Mouse (Mus musculus) retina, postnatal 1 day (tissue): ENCODE measurements around the gene Srrm3.

Source experiments
- DNase-seq: peaks from one replicate; pipeline ENCODE4 v3.0.0-alpha.2; 2012

The Srrm3 gene

DNA sequence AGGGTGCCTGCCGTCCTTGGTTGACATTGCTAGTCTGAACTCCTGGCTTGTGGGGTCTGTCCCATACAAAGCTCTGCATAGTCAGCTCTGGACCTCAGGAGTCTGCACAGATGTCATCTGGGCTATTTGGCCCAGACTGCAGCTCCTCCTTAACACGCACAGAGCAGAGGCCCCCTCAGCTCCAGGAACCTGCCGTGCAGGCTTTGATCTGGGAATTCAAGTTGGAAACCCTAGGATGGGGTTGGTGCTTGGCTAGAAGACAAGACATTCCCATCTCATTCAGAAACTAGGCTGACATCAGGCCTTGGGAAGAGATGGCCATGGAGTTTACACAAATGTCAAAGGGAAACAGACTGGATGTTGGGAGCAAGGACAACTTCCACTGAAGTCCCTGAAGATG, 17.8 kb downstream of the Srrm3 start:
- no peak for DNase-seq

DNA sequence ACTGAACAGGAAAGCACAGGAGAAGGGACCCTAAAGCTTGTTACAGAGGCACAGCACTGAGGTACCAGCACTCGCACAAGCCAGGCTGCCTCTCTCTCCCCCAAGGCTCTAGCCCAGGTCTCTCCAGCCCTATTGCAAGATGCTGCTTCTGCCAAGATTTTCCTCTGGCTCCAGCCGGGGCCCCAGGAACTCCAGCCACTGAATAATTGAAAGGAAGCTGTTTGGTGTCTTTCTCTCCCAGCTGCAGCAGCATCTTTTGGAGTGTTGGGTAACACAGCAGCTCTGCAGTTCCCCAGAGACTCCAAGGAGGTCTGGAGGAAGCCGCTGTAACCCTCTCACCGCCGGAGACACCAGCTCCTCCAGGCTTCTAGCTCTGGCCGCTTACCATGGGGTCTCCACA, 19.5 kb downstream of the Srrm3 start:
- DNase-seq: peak; percentile 36

DNA sequence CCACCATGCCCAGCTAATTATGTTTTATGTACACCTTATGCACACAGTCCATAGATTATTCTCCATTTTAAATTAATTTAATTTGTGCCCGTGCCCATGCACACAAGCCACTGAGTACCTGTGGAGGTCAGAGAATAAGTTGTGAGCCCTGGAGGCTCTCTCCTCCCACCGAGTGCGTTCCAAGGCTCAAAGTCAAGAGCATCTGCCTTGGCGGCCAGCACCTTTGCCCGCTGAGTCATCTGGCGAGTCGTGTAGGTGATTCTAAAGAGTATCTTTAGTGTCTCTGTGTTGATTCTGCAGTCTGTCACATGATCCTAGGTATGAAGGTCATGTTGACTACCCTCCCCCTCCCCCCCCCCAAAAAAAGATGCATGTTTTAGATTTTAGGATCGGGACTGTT, 22.7 kb downstream of the Srrm3 start:
- DNase-seq: no peak

DNA sequence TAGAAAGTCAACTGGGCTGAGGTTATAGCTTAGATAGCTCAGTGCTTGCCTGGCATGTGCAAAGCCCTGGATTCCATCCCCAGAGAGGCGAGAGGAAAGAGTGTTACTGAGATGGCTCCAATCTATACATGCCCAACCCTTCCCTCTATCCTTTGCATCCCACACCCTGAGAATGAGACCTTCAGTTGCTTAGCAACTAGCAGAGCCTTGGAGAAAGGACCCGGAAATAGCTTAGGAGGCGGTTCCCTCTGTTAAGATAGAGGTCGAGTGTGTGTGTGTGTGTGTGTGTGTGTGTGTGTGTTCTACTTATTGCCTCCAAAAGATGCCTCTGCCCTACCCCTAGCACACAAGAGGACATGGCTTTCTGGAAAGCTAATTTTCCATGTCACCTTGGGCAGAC, 26.0 kb downstream of the Srrm3 start:
- no peak for DNase-seq

DNA sequence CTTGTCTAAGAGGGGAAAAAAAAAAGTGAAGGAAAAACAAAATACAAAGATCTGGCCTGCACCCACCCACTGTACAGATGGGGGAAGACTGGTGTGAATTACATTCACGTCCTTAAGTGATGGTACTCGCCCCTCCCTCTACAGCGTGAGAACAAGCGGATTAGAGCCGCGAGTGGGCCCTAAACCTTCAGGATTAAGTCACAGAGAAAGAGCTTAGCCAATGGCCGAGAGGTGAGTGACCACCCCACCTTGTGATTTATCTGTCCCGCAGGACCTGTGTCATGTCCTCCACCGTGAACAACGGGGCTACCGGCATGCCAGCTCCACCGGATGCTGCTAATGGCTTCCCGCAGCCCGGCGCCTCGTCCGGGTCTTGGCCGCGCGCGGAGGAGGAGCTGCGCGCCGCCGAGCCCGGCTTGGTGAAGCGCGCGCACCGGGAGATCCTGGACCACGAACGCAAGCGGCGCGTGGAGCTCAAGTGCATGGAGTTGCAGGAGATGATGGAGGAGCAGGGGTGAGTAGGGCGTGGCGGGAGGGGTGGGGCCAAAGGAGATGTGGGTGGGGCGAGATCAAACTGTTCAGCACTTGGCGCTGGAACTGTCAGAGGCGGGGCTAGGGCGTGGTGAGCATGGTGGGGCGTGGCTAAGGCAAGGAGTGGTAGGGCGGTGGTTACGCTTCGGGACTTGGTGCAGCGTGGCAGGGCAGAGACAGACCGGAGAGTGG, 28.2 kb downstream of the Srrm3 start:
- DNase-seq: peak; percentile 90

DNA sequence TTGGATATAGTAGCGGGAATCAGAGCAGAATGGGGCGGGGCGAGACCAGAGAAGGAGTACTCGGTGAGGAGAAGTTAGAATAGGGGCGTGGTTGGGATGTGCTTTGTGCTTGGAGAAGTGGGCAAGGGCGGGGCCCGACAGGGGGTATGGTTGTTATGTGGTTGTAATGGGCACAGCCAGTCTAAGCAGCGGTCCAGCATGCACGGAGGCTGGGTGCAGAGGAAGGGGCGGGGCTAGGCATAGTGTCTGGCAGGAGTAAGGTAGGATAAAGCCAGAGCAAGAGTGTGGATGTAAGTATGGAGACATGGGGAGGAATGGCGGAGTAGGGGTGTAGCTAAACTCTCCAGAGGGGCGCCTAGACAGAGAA, 28.8 kb downstream of the Srrm3 start:
- DNase-seq: no peak

DNA sequence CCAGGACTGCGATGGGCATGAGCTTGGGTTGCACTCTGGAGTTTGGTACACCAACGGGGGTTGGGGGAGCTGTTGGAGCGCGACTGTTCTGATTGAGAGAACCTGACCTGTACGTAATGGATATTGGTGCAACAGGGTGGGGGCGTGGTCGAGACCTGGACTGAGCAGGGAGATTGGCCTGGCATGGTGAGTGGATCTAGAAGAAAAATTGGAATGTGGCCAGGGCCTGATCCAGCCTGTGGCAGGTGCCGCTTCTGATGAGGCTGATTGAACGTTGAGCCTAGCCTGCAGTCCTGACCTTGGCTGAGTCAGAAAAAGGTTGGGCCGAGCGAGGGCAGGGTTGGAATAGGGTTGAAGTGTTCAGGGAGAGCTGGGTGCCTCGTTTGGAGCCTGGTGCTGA, 29.3 kb downstream of the Srrm3 start:
- peak; percentile 36 for DNase-seq

DNA sequence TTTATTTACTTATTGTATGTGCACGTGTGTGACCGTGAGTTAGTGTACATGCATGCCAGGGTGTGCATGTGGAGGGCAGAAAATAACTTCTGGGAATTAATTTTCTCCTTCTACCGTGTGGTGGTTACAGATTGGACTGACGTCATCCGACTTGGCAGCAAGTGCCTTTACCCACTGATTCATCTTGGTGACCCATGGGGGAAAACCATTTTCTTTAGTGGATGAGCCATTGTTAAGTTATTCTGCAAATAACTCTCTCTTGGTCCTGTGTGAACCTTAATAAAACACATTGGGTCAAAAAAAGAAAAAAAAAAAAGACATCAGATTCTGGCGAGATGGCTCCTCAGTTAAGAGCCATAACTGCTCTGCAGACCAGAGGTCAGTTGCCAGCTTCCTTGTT, 35.0 kb downstream of the Srrm3 start:
- DNase-seq: no peak

DNA sequence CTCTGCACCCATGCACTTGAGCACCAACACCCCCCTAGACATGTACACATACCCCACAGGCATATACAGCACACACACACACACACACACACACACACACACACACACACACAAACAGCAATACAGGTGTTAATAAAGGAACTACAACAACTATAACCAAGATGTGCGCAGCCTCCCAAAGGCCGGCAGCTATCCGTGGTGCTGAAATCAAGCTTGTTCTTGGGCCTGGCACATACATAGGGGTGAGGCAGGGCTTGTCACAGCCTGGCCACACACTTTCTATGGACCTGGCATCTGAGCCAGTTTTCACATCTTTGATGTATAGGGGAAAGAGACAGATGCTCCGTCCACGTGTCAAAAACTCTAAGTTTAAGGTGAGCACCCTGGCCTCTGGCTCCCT, 36.7 kb downstream of the Srrm3 start:
- peak; percentile 49 for DNase-seq

DNA sequence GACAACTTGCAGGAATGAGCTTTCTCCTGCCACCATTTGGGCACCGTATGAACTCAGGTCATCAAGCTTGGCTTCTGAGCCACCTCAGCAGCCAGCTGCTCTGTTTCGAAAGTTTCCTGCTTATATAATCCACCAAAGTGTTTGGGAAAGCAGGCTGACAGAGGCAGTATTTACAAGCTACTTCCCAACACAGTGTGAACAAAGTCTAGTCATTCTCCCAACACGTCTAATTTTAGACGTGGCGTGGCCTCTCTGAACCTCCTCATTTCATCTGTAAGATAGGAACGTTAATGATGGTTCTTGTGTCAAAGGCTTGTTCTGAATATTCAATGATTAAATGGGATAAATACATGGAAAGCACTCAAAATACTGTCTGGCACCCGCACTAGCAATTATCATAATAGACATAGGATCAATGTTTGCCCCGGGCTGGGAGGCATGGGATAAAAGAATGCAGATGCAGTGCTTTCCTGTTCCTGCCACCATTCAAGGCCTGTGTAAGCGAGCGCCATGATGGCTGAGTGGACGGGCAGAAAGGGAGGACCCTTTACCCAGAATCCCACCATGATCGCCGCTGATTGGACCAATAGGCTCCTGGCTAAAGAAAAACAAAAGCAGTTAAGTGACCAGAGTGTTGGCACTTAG, 39.1 kb downstream of the Srrm3 start:
- DNase-seq: no peak

DNA sequence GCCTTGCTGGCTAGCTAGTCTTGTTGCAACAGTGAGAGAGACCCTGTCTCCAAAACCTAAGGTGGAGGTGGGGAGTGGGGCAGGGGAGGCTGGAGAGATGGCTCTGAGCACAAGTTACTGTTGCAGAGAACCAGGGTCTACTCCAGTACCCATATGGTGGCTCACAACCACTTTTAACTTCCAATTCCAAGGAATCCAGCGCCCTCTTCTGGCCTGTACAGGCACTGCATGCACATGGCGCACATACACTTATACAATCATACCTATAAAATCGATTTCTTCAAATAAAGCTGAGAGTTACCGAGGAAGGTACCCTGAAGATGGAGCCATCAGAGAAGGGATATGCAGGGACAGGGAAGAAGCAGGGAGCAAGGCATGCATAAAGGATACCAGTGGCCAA, 40.8 kb downstream of the Srrm3 start:
- DNase-seq: no peak

DNA sequence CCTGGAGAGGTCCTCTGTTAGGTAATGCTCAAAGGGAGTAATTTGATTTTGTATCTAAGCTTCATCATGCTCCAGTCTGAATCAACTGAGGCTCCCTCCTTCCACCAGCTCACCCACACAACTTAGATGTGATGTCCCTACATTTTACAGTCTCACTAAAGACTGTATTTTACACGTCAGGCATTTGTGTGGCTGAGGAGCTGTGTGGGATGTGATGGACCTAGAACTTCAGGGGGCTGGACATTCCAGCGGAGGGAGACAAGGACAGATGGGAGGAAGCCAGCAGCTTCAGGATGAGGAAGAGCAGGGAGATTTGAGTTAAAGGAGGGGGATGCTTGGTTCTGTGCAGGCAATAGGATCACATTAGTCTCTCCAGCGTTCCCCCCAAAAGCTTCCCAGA, 41.2 kb downstream of the Srrm3 start:
- DNase-seq: no peak

DNA sequence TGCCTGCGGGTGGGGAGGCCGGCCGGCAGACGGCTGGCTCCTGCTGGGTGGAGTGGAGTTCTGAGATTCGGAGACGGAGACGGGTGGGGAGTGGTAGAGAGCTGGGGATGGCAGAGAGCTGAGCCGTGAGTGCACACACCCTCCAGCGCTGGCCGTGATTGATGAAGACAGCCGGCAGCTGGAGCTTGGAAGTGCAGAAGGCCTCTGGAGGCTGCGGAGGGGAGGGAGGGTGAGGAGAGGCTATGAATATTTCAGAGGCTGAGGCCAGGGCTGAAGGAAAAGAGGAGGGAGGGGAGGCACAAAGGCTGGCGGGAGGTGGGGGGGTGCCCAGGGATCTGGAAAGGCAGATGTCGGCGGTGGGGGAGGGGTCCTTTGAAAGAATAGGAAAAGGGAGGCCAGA, 44.3 kb downstream of the Srrm3 start:
- peak; percentile 89 for DNase-seq

DNA sequence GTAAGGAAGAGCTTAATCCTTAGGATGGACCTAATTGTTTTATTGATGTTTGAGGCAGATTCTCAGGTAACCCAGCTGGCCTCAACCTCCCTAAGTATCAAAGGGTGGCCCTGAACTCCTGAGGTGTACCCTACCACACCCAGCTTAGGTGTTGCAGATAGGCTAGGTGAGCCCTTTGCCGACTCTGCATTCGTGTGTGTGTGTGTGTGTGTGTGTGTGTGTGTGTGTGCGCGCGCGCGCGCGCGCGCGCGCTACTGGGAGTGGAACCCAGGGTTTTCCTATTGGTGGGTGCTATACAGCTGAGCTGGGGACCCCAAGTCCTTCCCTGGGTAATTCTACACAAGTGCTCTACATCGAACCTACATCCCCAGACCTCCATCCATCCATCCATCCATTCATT, 44.8 kb downstream of the Srrm3 start:
- no peak for DNase-seq

DNA sequence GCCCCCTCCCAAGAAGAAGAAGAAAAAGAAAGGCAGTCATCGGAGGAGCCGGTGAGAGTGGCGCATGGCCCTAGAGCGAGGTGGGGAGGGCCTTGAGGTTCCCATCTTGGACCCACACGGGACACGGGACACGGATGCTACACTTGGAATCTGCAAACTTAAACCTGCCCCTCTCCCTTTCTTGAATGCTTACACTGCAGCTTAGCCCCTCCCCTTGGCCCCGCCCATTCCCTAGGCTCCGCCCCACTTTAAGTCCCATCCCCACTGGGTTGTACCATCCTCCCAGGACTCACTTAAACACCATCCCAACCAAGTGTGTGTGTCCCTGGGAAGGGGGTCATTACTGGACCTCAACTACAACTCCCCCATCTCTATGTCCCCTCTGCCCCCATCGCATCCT, 45.7 kb downstream of the Srrm3 start:
- peak; percentile 37 for DNase-seq

DNA sequence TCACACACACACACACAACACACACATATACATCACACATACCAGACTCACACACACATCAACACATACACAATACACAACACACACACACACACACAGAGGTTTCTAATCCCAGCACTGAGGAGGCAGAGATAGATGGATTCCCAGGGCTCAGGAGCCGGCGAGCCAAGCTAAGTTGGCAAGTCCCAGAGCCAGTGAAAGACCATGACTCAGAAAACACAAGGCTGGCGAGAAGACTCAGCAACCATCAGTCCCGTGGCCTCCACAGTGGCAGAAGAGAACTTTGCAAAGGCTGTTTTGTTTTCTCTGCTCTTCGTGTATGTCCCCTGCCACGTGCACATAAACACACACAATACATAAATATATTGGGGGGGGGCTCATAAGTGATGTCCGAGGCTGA, 47.0 kb downstream of the Srrm3 start:
- no peak for DNase-seq

DNA sequence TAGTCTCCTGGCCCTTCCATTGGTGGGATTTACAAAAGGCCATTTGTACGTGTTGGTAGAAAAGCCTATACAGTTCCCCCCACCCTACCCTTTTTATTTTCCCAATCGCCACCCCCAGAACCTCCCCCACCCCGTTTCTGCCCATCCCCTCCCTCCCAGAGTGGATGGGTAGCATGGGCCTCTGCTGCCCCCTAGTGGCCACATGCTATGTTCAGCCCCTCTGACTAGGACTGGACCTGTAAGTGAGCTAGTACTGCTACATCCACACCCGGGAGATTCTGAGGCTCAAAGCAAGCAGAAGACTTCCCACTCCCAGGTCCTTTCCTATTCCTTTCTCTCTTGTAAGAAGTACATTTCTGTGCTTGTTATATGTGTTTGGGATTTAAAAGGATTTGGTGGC, 48.5 kb downstream of the Srrm3 start:
- DNase-seq: peak; percentile 85

DNA sequence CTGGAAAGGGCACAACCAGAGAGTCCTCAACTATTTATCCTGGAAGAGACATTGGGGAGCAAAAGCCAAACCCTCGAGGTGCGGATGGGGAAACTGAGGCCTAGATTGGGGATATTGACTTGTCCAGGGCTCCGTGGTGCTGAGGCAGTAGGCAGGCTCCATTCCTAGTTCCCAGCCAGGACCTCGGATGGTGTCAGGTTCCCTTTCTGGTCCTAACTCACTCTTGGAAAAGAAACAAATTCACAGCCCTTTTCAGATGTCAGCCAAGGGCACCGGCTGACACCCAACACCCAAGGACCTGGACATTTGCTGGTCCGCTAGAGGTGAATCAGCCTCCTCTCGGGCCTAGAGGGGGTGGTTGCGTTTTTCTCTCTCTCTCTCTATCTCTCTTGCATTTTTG, 60.0 kb downstream of the Srrm3 start:
- DNase-seq: no peak

DNA sequence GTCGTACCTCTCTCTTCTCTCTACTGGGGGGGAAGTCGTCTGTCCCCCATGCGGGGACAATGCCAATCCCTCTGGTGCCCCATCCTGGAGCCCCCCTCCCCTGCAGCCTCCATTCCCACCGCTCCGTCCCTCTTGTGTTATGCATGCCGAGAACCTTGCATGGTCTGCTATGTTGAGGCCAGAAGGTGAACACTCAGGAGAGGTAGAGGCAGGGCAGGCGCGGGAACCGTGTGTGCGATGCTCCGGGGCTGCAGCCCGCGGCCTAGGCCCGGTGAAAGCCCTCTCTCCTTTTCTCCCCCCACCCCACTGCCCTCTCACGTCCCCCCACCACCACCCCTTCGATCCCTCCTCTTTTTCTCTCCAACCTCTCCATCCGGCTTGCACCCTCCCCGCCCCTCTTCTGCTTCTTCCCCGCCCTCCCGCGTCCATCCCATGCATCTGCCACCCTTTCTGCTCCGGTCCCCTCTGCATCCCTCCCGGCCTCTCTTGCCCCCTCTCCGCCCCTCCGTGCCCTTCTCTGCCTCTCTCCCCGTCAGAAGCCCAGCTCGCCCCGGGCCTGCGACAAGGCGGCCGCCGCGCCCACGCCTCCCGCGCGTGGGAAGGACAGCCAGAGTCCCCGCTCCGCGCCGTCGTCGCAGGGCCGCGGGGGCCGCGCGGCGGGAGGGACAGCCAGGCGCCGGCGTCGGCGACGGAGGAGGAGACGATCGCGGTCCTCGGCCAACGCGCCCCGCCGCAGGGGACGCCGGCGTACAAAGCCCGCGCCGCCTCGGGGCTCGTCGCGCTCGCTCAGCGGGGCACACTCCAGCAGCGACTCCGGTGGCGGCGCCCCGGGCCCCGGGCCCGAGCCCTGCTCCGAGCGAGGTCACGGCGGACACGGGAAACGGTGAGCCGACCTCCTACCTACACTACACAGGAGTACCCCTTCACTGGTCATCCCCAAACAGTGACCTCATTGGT, 61.2 kb downstream of the Srrm3 start:
- DNase-seq: peak; percentile 61

DNA sequence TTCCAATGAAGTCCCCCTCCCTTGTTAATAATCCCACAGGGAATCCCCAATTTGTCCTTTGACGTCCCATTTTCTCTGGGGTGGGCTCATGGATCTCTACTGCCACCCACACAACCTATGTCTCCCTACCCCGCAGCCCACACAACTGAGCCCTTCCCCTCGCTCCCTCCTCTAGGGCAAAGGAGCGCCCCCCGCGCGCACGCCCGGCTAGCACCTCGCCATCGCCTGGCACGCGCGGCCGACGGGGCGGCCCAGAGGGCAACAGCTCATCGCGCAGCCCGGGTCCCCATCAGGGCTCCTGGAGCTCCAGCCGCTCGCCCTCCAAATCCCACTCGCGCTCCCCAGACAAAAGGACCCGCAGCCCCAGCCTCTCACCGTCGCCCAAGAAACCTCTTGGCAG, 62.0 kb downstream of the Srrm3 start:
- peak; percentile 40 for DNase-seq

DNA sequence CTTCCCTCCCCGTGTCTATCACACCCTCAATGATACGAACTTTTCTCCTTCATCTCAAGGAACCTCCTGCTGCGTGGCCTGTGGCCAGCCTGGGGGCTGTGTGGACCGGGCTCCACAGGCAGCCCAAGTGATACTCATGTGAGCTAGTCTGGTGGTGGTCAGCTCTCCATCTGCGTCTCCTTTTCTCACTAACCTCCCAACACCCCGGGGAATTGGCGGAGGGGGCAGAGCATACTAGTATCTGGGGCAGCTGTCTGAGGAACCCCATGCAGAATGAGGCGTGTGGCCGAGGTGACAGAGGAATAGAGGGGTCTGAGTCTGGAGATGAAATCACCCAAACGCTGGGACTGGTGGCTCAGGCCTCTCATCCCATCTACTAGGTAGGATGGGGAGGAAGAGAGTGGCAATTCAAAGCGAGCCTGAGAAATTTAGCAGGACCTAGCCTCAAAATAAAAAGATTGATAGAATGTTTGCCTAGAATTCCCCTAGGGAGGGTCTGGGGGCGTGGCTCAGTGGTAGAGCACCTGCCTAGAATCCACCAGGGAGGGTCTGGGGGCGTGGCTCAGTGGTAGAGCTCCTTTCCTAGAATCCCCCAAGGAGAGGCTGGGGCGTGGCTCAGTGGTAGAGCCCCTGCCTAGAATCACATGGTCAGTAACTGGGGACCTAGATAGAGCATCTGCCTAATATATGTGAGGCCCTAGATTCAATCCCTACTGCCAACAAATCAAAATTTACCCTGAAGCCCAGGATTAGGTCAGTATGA, 63.2 kb downstream of the Srrm3 start:
- DNase-seq: no peak

DNA sequence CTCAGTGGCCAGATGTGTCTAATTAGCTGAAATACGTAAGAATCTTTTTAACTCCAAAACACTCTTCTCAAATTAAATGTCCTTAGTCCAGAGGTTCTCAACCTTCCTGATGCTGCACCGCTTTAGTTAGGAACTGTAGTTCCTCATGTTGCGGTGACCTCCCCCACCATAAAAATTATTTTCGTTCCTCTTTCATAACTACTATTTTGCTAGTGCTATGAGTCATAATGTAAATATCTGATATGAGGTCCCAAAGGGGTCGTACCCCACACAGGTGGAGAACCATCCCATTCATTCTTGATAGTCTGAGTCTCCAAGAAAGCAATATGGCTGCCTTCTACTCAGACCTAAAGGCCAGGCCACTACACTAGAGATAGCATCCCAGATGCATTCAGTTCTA, 63.8 kb downstream of the Srrm3 start:
- no peak for DNase-seq

DNA sequence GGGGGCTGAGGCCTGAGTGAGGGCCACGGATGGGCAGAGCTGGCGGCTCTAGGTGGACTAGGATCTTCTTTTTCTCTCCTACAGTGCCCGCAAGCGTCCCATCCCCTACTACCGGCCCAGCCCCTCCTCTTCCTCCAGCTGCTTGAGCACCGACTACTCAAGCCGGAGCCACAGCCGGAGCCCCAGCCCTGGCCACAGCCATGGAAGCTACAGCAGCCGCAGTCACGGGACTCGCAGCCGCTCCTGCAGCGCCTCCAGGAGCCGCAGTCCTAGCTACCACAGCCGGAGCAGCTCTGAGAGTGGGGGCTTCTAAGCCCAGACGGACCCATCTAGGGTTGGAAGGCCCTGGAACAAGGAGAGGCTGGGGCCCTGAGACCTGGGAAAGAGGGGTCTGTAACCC, 66.3 kb downstream of the Srrm3 start:
- no peak for DNase-seq
